Mouse (Mus musculus): ENCODE data around the gene Cyp2u1. TPM values are rescaled to one million over a fixed set of nuclear protein-coding genes. Genes with fewer than 3 reads are reported as not detected.

Cyp2u1 gene
- polyA plus RNA-seq, 1 experiment, result 2.6 TPM

DNA sequence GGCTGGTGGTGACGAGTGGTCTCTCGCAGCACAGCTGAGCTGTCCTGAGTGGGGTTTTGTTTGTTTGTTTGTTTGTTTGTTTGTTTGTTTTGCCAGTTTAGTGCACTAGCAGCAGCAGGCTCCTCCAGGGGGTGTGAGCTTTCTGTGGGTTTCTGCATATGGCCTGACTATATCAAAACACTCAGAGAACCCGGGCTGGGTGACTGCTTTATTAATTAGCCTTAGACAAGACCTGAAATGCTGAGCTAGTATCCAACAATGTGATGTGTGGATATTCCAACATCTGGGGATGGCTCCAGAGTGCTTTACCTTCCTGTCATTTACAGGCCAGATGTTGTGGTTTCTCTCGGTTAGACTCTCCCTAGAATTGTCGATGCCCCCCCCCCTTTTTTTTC is 290 bp upstream of the Cyp2u1 start:
- H3K27me3 ChIP-seq (ENCODE audit: control insufficient read depth, insufficient read depth, insufficient read length), result no peaks in the 10 kb centered on the region
- H3K4me3 ChIP-seq (ENCODE audit: insufficient read depth, poor library complexity, severe bottlenecking), result peak overlapping the region; percentile 61
- H3ac ChIP-seq (ENCODE audit: control insufficient read depth, insufficient read length, low read depth), result no peak overlapping the region
- no peak for TF ChIP-seq MAX (IDR thresholded peaks at IDR 0.05)
- no peak for TF ChIP-seq FOSL1 (IDR thresholded peaks at IDR 0.05; ENCODE audit: insufficient read depth, low read length, poor library complexity, severe bottlenecking)
- no peak for TF ChIP-seq MYOG (IDR thresholded peaks at IDR 0.05; ENCODE audit: control insufficient read depth, extremely low read depth, insufficient read length)
- TF ChIP-seq CTCF (IDR thresholded peaks at IDR 0.05; ENCODE audit: control insufficient read depth, insufficient read depth, insufficient read length), result no peak
- no peak for TF ChIP-seq MYOD1 (IDR thresholded peaks at IDR 0.05; ENCODE audit: control insufficient read depth, insufficient read length, low read depth)
- TF ChIP-seq CEBPB (IDR thresholded peaks at IDR 0.05; ENCODE audit: low read depth), result no peak
- no peaks in the 10 kb centered on the region for H3K36me3 ChIP-seq (ENCODE audit: control insufficient read depth, insufficient read depth)
- H3K79me3 ChIP-seq (ENCODE audit: low read depth), result no peaks in the 10 kb centered on the region
- no peaks in the 10 kb centered on the region for H3K79me2 ChIP-seq (ENCODE audit: control insufficient read depth, insufficient read depth)

DNA sequence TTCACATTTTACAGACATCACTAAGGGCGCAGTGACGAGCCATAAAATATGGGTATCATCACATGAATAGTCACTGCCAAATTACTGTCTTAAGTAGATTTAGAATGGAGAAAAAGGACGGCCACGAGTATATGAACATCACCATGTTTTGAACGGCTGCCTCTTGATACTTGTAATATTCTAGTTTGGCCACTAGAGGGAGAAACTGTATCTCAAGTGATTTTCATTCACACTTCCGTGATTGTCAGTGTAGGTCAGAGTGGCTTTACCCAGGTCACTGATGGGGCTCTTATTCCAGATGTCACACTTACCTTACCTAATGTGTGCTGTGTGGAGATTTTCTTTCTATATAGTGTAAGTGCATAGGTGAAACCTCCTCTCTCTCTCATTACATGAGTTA is 3.1 kb downstream of the Cyp2u1 start:
- no peaks in the 10 kb centered on the region for H3K27me3 ChIP-seq (ENCODE audit: control insufficient read depth, insufficient read depth, insufficient read length)
- no peak overlapping the region for H3ac ChIP-seq (ENCODE audit: control insufficient read depth, insufficient read length, low read depth)
- no peaks in the 10 kb centered on the region for H3K79me3 ChIP-seq (ENCODE audit: low read depth)
- no peak overlapping the region for H3K4me3 ChIP-seq (ENCODE audit: insufficient read depth, poor library complexity, severe bottlenecking)
- H3K79me2 ChIP-seq (ENCODE audit: control insufficient read depth, insufficient read depth), result no peaks in the 10 kb centered on the region
- no peaks in the 10 kb centered on the region for H3K36me3 ChIP-seq (ENCODE audit: control insufficient read depth, insufficient read depth)
- TF ChIP-seq FOSL1 (IDR thresholded peaks at IDR 0.05; ENCODE audit: insufficient read depth, low read length, poor library complexity, severe bottlenecking), result no peak
- TF ChIP-seq CEBPB (IDR thresholded peaks at IDR 0.05; ENCODE audit: low read depth), result no peak
- TF ChIP-seq MAX (IDR thresholded peaks at IDR 0.05), result no peak
- TF ChIP-seq USF1 (IDR thresholded peaks at IDR 0.05; ENCODE audit: low read depth), result no peak
- TF ChIP-seq MYOD1 (IDR thresholded peaks at IDR 0.05; ENCODE audit: control insufficient read depth, insufficient read length, low read depth), result no peak
- no peak for TF ChIP-seq MYOG (IDR thresholded peaks at IDR 0.05; ENCODE audit: control insufficient read depth, extremely low read depth, insufficient read length)
- TF ChIP-seq CTCF (IDR thresholded peaks at IDR 0.05; ENCODE audit: control insufficient read depth, insufficient read depth, insufficient read length), result no peak

DNA sequence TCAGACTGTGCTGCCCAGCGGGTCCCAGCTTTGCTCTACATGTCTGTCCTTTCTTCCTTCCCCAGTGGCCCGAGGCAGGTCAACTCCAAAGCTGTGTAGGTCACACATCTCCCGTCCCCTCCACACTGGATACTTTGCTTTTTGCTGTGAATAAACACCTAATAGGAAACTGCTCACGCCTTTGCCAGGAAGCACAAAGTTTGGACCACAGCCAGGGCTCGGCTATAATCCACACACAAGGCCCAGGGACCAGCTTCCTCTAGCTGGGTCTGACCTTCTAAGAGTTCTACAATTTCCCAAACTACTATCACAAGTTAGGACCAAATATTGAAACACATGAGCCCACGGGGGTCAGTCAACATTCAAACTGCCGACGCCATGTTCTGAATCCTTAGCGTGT is 3.9 kb downstream of the Cyp2u1 start:
- TF ChIP-seq USF1 (IDR thresholded peaks at IDR 0.05; ENCODE audit: low read depth), result no peak
- no peak overlapping the region for H3ac ChIP-seq (ENCODE audit: control insufficient read depth, insufficient read length, low read depth)
- H3K4me3 ChIP-seq (ENCODE audit: insufficient read depth, poor library complexity, severe bottlenecking), result no peak overlapping the region
- no peaks in the 10 kb centered on the region for H3K36me3 ChIP-seq (ENCODE audit: control insufficient read depth, insufficient read depth)
- no peaks in the 10 kb centered on the region for H3K79me3 ChIP-seq (ENCODE audit: low read depth)
- H3K79me2 ChIP-seq (ENCODE audit: control insufficient read depth, insufficient read depth), result no peaks in the 10 kb centered on the region
- no peaks in the 10 kb centered on the region for H3K27me3 ChIP-seq (ENCODE audit: control insufficient read depth, insufficient read depth, insufficient read length)

DNA sequence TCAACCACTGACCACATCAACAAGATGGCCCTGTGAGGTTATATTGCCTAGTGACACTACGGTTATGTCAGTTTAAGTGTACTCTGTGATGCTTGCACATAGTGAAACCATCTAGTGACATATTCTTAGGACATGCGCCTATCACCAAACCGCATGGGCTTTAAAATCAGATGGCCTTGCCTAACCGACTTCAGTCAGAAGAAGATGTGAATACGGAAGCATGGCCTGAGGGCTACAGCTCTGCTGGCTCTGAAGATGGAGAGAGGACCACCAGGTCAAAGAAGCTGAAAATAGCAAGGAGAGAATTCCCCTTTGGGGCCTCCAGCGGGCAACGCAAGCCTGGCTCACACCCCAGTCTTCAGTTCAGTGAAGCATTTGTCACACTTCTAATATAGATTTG is 6.1 kb downstream of the Cyp2u1 start:
- no peak for TF ChIP-seq USF1 (IDR thresholded peaks at IDR 0.05; ENCODE audit: low read depth)
- TF ChIP-seq CEBPB (IDR thresholded peaks at IDR 0.05; ENCODE audit: low read depth), result no peak

DNA sequence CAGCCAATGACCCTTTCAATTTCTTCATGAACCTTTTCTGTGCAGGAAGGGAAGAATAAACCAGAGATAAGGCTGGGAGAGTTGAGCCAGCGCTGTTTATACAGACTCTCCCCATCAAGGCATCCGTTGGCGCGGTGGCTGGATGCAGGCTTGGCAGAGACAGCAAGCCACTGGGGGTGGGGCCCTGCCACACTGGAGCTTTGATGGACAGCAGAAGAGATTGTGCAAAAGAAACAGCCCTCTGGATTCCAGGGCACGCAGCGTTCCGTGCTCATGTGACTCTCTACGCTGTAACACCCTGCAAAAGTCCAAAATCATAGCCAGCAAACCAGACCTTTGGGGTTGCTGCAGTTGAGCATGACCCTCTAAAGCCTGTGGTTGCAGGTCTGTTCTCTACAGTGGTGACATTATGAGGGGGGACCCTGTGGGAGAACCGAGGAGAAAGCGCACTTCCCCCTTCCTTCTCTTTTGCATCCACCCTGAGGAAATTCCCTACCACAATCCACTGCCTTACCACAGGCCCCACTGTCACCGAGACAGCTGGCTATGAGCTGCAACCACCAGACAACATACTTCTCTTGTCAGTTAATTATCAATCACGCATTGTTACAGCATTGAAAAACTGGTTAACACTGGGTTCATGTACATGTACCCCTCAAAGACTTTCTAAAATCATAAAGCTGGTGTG is 7.4 kb downstream of the Cyp2u1 start:
- Histone ChIP-seq H3K4me3 (ENCODE audit: insufficient read depth, poor library complexity, severe bottlenecking) (no peak overlapping the region), H3ac (ENCODE audit: control insufficient read depth, insufficient read length, low read depth) (no peak overlapping the region), H3K79me3 (ENCODE audit: low read depth) (no peaks in the 10 kb centered on the region), H3K36me3 (ENCODE audit: control insufficient read depth, insufficient read depth) (no peaks in the 10 kb centered on the region), H3K79me2 (ENCODE audit: control insufficient read depth, insufficient read depth) (no peaks in the 10 kb centered on the region), H3K27me3 (ENCODE audit: control insufficient read depth, insufficient read depth, insufficient read length) (no peaks in the 10 kb centered on the region)
- TF ChIP-seq MYOG (IDR thresholded peaks at IDR 0.05; ENCODE audit: control insufficient read depth, extremely low read depth, insufficient read length) (no peak), CTCF (IDR thresholded peaks at IDR 0.05; ENCODE audit: control insufficient read depth, insufficient read depth, insufficient read length) (no peak)

More for the DNA sequence above, 6.1 kb downstream of the Cyp2u1 start:
- Histone ChIP-seq H3K4me3 (ENCODE audit: insufficient read depth, poor library complexity, severe bottlenecking) (no peak overlapping the region), H3ac (ENCODE audit: control insufficient read depth, insufficient read length, low read depth) (no peak overlapping the region), H3K79me3 (ENCODE audit: low read depth) (no peaks in the 10 kb centered on the region), H3K79me2 (ENCODE audit: control insufficient read depth, insufficient read depth) (no peaks in the 10 kb centered on the region), H3K27me3 (ENCODE audit: control insufficient read depth, insufficient read depth, insufficient read length) (no peaks in the 10 kb centered on the region), H3K36me3 (ENCODE audit: control insufficient read depth, insufficient read depth) (no peaks in the 10 kb centered on the region)

DNA sequence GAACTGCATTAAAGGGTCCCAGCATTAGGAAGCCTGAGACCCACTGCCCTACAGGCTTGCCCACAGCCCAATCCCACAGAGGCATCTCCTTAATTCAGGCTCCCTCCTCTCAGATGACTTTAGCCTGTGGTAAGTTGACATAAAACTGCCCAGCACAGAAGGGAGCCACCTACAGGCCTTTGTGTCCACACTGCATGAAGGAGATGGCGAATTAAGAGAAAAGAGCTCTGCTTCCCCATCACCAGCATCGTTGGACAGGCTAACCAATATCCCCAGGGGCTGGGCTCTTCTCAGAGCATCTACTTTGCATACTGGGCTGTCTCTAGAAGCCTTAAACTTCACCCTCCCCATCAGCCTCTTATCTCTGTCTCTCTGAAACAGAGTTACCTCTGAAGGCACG is 8.5 kb downstream of the Cyp2u1 start:
- no peaks in the 10 kb centered on the region for H3K79me2 ChIP-seq (ENCODE audit: control insufficient read depth, insufficient read depth)
- H3K27me3 ChIP-seq (ENCODE audit: control insufficient read depth, insufficient read depth, insufficient read length), result no peaks in the 10 kb centered on the region
- no peak overlapping the region for H3K4me3 ChIP-seq (ENCODE audit: insufficient read depth, poor library complexity, severe bottlenecking)
- no peaks in the 10 kb centered on the region for H3K79me3 ChIP-seq (ENCODE audit: low read depth)
- no peaks in the 10 kb centered on the region for H3K36me3 ChIP-seq (ENCODE audit: control insufficient read depth, insufficient read depth)
- no peak for TF ChIP-seq MAX (IDR thresholded peaks at IDR 0.05)
- TF ChIP-seq CTCF (IDR thresholded peaks at IDR 0.05; ENCODE audit: control insufficient read depth, insufficient read depth, insufficient read length), result no peak
- no peak for TF ChIP-seq USF1 (IDR thresholded peaks at IDR 0.05; ENCODE audit: low read depth)
- TF ChIP-seq MYOD1 (IDR thresholded peaks at IDR 0.05; ENCODE audit: control insufficient read depth, insufficient read length, low read depth), result no peak
- no peak for TF ChIP-seq FOSL1 (IDR thresholded peaks at IDR 0.05; ENCODE audit: insufficient read depth, low read length, poor library complexity, severe bottlenecking)
- TF ChIP-seq MYOG (IDR thresholded peaks at IDR 0.05; ENCODE audit: control insufficient read depth, extremely low read depth, insufficient read length), result no peak
- TF ChIP-seq CEBPB (IDR thresholded peaks at IDR 0.05; ENCODE audit: low read depth), result no peak
- no peak overlapping the region for H3ac ChIP-seq (ENCODE audit: control insufficient read depth, insufficient read length, low read depth)
